Mouse (Mus musculus) left cerebral cortex, postnatal 25 days (tissue): ENCODE results near the gene Guca1a. TPM values are rescaled to one million over a fixed set of nuclear protein-coding genes. Genes with fewer than 3 reads are reported as not detected.
"Not testable (repeated sequence)": the region's sequence is repeated elsewhere in the genome, so short reads cannot be mapped to it uniquely, and the experiment has no call there.

Experiments
- DNase-seq, 2 experiments: peaks; one replicate each; pipeline ENCODE4 v3.0.0; 2022; ENCODE audit warnings: low spot score in 2 of 2, mixed read lengths in 1 of 2
- intact Hi-C: fragments of 180-260 bp; cut with DNase I; formaldehyde crosslinking; loops from one replicate; pipeline ENCODE4 v1.15.1; 2025
- total RNA-seq, 2 experiments: library from RNA; stranded (reverse); gene quantifications; 2 replicates each; pipeline ENCODE4 v1.2.3; 2021

The Guca1a gene
- total RNA-seq, 2 experiments from 2014 or later = not detected

DNA sequence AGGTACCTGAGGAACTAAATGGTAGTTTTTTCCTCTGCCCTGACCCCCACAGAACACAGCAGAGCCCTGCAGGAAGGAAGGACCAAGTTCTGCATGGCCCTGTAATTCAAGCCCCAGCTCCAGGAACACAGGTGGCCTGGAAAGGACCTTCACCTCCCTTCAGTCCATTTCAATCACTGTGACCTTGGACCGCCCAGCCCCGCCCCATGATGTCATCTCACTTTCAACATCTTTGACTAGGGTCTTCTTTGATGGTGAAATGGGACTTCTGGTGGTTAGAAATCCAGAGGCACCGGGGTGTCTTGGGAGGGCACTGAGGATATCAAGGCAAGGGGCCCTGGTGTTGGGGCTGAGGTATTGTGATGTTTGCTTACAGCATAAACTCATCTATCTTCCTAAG, 21.2 kb upstream of the Guca1a start:
- intact Hi-C loops = no loop called here
- DNase-seq = no peak

- intact Hi-C loops = no loop called here
- DNase-seq = no peak
These were observed 19.8 kb upstream of the Guca1a start for GRCm38 (mm10) chr17:47420195-47420594.

- intact Hi-C loops = not testable (repeated sequence)
- peak; percentile 11 to 13 for DNase-seq
These were observed 9.8 kb upstream of the Guca1a start for GRCm38 (mm10) chr17:47409897-47410861.

- intact Hi-C loops = no loop called here
- peak; percentile 10 to 20 for DNase-seq
These were observed 8.1 kb upstream of the Guca1a start for GRCm38 (mm10) chr17:47408558-47408898.

DNA sequence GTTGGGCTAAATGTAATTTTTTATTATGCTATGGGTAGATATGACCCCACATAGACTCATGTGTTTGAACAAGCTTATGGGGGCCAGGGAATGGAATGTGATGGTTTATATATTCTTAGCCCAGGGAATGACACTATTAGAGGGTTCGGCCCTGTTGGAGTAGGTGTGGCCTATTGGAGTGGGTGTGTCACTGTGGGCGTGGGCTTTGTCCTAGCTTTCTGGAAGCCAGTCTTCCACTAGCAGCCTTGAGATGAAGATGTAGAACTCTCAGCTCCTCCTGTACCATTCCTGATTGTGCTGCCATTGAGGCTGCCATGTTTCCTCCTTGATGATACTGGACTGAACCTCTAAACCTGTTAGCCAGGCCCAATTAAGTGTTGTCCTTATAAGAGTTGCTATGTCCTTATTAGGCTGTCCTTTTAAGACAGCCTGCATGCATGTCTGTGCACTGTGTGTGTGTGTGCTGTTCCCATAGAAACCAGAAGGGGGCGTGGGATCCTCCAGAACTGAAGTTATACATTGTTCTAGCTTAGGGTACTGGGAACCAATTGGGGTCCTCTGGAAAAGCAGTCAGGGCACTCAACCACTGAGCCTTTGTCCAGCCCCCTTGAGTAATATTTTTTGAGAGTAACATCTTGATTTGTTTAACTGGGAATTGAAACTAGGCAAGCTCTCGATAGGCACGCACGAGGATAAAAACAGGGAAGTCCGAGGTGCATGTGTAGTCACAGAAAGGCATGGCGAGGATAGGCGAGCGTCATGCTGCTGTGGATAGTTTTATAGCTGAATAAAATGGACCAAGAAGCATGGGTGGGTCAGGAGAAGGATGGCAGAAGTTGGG, 7.6 kb upstream of the Guca1a start:
- no peak for DNase-seq
- intact Hi-C loops = no loop called here

GRCm38 (mm10) chr17:47399091-47399490, 1.3 kb downstream of the Guca1a start:
- intact Hi-C loops = no loop called here
- no peak for DNase-seq

- peak in 1 of 2 experiments; percentile 5 for DNase-seq
- intact Hi-C loops = no loop called here
These were observed 4.9 kb downstream of the Guca1a start for GRCm38 (mm10) chr17:47395376-47395913.

DNA sequence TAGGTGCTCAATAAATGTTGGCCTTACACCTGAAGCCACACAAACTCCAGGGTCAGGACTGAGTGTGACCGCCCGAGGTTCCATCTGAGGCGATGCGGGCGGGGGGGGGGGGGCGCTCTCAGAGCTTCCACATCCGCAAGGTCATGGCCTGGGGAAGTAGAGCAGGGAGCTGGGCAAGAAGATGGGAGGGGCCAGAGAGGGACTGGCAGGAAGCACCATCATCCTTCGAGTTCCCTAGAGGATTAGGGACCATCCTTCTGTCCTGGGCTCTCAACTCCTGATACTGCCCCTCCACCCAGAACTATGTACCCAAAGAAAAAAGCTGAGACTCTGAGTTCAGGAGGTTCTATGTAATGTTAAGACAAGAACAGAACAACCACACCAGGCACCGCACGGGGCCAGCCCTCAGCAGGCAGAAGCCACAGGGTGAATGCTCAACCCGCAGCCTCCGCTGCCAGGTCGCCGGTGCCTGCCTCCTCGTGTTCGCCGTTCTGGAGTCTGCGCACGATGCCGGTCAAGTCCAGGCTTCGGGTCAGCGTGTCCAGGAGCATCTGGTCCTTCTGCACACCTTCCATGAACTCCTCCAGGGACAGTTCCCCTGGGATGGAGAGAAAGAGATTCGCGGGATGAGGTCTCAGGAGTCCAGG, 6.0 kb downstream of the Guca1a start:
- intact Hi-C loops = no loop called here
- DNase-seq = no peak

- intact Hi-C loops = loop anchor here (5.0 kb wide), 1 partner anchor 96 kb away; no protein-coding TSS in a partner anchor
- DNase-seq = no peak
These were observed 13.7 kb downstream of the Guca1a start for GRCm38 (mm10) chr17:47386649-47387048.

DNA sequence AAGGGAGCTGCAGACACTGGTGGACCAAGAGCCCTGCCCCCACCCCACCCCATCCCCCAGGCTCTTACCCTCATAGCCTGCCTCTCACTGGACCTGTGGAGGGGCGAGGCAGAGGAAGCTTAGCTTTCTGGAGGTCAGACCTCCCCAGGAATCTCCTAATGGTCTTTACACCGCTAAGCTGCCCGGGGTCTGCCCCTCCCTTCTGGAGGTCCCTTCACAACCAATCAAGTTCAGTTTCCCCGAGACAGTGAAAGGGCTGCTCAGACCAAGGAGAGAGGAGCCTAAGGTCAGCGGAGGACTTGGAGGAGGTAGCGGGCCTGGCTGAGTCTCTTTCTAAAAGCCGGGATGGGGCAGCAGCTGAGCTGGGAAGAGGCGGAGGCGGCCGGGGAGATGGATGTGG, 15.2 kb downstream of the Guca1a start, which contains the start of gene Guca1b:
Guca1b (plus strand) TSS at position 249 of the 400 bp plus-strand sequence.
- intact Hi-C loops = loop anchor here (5.0 kb wide), 1 partner anchor 97 kb away; no protein-coding TSS in a partner anchor
- DNase-seq = no peak

DNA sequence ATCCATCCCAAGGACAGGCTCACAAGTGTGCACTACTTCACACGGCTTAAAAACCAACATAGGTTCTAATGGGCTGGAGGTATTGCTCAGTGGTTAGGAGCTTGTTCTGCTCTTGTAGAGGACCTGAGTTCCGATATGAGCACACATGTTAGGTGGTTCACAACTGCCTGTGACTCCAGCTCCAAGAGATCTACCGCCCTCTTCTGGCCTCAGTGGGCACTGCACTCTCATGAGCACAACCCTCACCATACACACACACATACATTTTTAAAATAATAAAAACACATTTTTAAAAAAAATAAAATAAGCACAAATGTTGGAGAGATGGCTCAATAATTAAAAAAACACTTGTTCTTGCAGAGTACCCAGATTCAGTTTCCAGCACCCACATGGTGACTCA, 16.3 kb downstream of the Guca1a start:
- intact Hi-C loops = no loop called here

DNA sequence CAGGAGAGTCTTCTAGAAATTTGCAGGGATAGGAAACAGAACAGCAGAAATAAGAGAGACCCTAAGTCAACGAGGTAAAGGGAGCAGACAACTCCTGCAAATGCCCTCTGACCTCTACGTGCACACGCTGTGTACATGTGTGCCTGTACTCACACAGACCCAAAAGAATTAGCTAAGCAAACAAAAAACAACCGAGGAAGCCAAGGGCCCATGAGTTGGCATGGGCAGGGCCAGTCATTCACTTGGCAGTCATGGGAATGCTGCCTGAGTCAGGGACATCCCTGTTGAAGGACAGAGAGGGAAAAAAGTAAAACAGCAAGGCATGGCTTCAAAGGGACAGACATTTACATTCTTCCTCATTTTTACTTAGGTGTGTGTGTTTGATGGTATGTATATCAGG, 17.1 kb downstream of the Guca1a start:
- intact Hi-C loops = no loop called here
- no peak for DNase-seq

More for the DNA sequence above, 16.3 kb downstream of the Guca1a start:
- no peak for DNase-seq

DNA sequence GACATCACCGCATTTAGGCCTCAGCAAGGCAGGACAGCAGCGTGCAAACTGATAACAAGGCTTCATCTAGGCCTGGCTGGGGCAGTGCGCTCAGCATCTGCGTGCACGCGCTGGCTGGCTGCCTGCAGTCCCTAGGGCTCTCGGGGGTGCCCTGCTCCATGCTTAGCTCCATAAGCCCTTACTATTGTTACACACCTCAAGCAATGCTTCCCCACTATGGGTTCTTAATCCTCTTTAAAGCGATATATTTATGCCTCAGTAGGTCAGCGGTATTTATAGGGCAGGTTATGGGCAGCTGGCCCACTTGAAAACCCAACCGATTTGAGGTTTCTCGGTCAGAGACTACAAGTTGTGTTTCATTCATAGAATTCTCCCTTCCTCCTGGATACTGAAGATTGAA, 18.5 kb downstream of the Guca1a start:
- intact Hi-C loops = no loop called here
- DNase-seq = no peak

GRCm38 (mm10) chr17:47378133-47378532, 22.3 kb downstream of the Guca1a start:
- intact Hi-C loops = no loop called here
- DNase-seq = no peak

DNA sequence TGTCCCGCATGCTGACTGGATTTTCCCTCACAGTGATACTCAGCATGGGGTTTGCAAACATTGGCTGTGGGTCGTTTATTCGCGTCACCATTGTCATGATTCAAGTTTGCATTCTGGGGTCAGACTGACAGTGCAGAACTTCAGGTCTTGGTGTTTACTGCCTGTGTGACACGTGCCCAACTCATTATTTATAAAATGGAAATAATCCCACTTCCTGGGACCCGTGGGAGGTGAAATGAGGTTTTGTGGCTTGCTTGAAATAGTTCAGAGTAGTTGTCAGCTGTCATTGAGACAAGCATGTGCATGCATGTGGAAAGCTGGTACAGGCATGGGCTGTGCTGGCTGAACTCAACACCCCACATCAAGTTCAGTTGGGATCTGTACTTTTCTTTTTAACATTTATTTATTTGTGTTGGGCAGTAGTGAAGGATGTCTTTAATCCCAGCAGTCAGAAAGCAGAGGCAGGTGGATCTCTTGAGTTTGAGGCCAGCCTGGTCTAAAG, 23.6 kb downstream of the Guca1a start:
- no peak for DNase-seq
- intact Hi-C loops = no loop called here

DNA sequence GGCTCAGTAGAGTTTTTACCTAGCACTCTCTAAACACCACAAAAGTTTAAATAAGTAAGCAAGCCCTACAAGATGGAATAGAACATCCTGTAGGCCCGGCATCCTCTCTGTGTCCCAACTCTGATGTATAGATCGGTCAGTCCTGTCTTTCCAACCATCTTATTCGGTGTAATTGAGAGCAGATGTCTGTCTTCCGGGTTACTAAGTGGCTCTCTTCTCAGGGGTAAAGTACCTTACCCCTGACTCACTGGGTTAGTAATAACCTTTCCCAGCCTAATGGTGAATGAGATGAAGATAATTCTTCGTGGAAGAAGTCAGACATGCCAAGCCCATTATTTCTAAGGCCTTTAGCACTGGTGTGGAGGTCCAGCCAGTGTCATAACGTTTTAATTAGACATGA, 26.4 kb downstream of the Guca1a start:
- no peak for DNase-seq
- intact Hi-C loops = loop anchor here (5.0 kb wide), 1 partner anchor 318 kb away; the partner anchor contains the start of genes Gm21981 and Prickle4

DNA sequence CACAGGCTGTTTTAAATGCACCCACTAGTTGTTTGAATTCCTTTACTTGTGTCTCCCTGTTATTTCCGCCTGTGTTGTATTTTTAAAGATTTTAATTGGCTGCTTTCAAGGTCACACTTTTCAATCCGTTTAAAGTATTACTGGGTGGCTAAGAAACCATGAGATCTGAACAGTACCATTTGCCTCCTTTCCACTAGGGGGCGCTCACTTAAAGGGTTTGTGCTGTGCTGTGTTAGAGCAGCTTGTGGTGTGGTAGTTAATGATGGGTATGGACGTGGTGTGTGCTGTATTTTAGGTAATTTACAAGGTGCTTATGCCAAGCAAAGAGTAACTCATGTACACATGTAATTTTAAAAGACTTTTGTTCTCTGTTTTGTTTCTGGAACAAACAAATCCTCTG, 28.9 kb downstream of the Guca1a start:
- peak; percentile 66 to 75 for DNase-seq
- intact Hi-C loops = loop anchor here (5.0 kb wide), 1 partner anchor 321 kb away; the partner anchor contains the start of genes Gm21981 and Prickle4

DNA sequence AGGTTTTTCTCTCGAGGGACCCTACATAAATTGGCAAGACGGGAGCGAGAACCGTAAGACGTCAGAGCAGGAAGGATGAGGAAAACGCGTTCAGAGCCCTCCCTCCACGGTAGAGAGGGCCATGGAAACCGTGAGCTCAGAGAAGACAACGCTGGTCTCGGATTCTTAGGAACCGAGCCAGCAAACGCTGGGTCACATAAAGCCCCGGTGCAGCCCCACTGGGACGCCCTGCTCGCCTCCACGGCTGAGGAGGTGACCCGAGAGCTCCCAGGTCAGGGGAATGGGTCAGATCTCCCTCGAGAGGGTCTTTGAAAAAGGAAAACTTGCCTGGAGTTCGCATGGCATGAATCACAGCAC, 31.3 kb downstream of the Guca1a start:
- intact Hi-C loops = loop anchor here (2.0 kb wide), 1 partner anchor 330 kb away; no protein-coding TSS in a partner anchor
- DNase-seq = no peak

DNA sequence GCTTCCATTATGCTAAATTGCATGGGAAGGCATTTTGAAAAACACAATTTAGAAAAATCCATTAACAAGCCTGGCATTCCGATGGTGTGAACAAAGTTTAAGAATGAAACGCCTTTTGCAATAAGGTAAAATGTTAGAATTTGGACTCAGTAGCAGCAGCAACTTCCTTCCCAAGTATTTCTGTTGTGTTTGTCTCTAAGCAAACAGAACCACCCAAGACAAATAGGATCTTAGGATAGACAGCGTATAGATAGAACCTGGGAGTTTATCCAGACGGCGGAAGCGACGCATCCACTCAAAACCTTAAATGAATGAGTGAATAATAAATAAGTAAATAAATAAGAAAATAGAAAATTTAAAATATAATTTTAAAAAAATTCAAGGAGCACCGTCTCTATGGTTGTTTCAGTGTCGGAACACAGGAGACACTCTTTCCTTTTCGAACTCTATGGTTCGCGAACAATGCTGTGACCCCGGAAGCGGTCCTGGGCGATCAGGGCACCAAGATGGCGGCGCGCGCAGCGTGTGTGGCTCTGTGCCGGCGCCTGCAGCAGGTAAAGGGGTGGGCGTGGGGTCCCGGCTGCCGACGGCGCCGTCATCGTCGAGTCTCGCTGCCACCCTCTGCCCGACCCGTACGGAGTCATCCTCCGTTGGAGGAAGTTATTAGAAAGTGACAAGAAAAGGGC, 31.8 kb downstream of the Guca1a start, which contains the start of gene Mrps10:
Mrps10 (plus strand) TSS at position 487 of the 686 bp plus-strand sequence.
- intact Hi-C loops = loop anchor here (2.0 kb wide), 1 partner anchor 330 kb away; no protein-coding TSS in a partner anchor
- DNase-seq = peak; percentile 88 to 92
